Mouse (Mus musculus): Measurements from ENCODE around the gene Ttc13.

Gene Ttc13

DNA sequence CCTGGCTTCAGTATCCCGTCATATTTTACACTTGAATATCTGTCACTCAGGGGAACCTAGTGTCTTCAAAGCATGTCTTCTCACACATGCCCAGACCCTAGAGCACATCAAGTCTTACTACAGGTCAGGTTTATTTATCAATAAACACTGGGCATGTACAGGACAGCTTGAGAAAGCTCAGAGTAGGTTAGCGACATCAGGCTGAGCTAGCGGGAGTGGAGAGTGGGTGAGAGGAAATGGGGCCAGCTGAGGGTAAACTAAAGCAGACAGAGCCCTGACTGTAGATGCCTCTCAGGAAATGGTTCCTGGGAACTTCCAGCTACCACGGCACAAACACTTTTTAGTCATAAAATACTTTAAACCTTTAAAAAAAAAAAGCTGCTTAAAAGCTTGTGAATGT lies 18.3 kb downstream of the Ttc13 start:
- DNase-seq (ENCODE audit: low spot score), result no peak

GRCm38 (mm10) chr8:124702183-124702582 lies 19.6 kb downstream of the Ttc13 start:
- no peak for DNase-seq (ENCODE audit: low spot score)

GRCm38 (mm10) chr8:124701023-124701422 lies 20.8 kb downstream of the Ttc13 start:
- DNase-seq (ENCODE audit: low spot score), result no peak

GRCm38 (mm10) chr8:124700271-124700670 lies 21.5 kb downstream of the Ttc13 start:
- no peak for DNase-seq (ENCODE audit: low spot score)

DNA sequence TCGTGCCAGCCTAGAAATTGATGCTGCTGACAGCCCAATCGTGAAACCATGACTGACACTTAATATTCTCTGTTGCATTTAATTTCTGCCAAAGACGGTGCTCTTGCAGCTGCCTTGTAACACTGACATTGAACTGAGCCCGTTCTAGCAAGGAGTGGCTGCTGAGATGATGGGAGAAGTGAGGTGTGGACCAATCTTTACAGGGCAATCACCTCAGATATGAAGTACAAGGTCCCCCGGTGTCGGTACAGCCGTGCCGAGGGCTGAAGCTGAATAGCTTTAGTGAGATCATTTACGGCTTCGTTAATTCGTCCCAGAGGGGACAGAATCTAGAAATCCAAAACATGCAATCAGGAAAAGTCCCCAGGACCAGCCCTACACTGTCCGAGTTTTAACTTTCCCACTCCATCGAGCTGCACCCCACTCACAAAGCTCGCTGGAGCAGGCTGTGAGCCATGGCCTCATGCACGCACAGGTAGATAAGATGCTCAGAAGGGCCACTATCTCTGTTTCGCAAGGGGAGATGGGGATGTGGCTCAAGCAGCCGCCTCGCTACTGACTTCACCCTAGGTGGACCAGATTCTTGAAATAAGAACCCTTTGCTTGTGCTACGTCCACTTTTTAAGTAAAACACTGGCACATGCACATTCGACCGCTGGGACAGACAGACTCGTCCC lies 26.2 kb downstream of the Ttc13 start:
- no peak for DNase-seq (ENCODE audit: low spot score)

- no peak for DNase-seq (ENCODE audit: low spot score)
Measured at GRCm38 (mm10) chr8:124691706-124692105, 30.1 kb downstream of the Ttc13 start.

DNA sequence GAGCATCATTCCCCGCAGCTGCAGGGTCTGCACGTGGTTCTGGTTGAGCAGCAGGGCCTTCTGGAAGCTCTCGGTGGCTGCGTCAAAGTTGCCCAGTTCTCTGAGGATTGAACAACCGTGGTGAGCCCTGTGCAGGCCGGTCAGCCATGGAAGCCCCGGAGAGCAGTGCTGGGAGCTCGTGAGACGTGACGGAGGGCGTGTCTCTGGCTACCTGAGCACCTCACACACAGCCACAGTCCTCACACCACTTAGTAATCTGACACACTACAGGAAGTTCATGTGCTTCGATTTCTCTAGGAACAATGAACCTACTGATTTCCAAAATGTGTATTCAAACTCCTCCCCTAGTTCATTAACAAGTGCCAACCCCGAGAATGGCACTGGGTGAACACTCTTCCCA lies 32.9 kb downstream of the Ttc13 start:
- no peak for DNase-seq (ENCODE audit: low spot score)

GRCm38 (mm10) chr8:124682218-124682617 lies 39.6 kb downstream of the Ttc13 start:
- no peak for DNase-seq (ENCODE audit: low spot score)

- no peak for DNase-seq (ENCODE audit: low spot score)
Measured at GRCm38 (mm10) chr8:124681792-124682157, 40.0 kb downstream of the Ttc13 start.

GRCm38 (mm10) chr8:124681077-124681791 lies 40.5 kb downstream of the Ttc13 start:
- DNase-seq (ENCODE audit: low spot score), result no peak

- no peak for DNase-seq (ENCODE audit: low spot score)
Measured at GRCm38 (mm10) chr8:124678246-124678645, 43.5 kb downstream of the Ttc13 start.

GRCm38 (mm10) chr8:124677486-124677885 lies 44.3 kb downstream of the Ttc13 start:
- DNase-seq (ENCODE audit: low spot score), result peak; percentile 36

DNA sequence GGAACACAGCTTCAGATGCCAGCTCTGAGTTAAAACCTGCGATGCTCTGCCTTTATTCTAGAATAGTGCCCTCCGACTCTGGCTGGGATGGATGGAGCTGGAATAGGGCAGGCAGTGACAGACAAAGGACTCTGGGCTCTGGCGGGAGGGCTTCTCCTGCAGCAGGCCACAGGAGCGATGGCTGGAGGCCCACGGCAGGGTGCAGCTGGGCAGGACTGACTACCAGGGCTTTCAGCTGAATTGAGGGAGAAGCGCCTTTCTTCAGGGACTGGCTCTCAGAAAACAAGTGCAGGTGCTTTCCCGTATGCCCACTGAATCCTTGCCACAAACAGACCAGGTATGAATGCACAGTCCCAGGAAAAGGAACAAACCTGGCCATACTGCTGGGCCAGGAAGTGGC lies 44.7 kb downstream of the Ttc13 start:
- DNase-seq (ENCODE audit: low spot score), result no peak

DNA sequence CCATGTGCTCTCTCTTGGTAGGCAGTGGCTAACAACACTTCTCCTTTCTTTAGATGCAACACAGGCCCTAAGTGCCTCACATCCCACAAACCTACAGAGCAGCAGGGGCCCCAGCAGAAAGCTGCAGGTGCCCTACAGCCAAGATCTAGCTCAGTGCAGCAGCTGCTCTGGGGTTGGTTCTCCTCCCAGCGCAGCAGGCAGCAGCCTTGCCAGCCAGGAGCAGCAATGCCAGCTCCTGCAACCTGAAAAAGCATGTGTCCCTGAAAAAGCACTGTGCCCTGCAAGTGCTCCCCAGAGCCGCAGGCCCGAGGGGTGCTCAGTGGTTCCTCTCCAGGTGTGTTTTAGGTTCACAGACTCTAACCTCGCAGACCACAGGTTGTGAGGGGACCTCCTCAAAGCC lies 45.1 kb downstream of the Ttc13 start:
- no peak for DNase-seq (ENCODE audit: low spot score)

DNA sequence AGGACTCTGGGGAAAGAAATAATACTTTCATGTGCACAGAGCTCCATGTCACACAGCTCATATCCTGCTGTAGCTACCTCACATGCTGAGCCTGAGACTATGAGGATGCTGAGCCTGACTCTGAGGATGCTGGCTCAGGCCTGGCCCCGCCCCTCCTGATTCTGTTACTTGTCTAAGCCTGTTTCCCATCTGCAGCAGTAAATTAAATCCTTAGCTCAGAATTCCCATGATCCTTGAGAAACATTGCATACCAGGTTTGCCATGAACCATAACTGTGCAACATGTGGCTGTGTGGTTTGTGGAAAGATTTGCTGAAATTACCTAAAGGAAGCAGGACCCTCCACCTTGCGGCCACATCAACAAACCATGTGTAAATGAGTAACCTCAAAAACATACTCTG lies 49.4 kb downstream of the Ttc13 start:
- DNase-seq (ENCODE audit: low spot score), result no peak

DNA sequence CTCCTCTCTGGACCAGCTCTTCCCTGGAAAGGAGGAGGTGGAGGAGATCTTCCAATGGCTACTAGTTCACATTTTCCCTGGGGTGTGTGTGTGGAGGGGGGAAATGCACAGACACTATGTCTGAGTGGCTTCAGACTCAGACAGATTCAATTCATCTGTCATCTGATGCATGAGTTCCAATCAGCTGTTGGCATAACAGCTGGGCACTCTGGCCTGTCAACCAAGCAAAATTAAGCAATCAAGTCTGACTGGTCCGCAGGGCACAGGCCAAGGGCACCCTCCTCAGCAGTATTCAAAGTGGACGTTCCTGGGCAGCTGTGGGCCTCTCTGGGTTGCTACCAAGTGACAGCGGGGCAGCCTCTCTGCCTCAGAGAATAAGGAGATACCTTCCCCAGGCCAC lies 53.0 kb downstream of the Ttc13 start:
- no peak for DNase-seq (ENCODE audit: low spot score)

DNA sequence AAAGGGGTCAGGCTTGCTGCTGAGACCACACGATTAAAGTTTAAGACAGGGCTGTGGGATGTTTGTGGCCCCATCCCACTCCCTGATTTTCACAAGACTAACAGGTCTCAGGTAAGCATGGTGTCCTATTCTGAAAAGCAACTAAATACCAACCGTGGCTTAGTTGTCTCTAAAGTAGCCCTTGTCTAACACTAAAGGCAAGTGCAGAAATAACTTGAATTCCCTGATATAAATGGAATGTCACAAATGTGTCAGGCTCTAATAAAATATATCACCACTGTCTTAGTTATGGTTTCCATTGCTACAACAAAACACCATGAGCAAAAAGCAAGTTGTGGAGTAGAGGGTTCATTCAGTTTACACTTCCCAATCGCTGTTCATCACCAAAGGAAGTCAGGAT lies 57.4 kb downstream of the Ttc13 start:
- DNase-seq (ENCODE audit: low spot score), result no peak

- DNase-seq (ENCODE audit: low spot score), result no peak
Measured at GRCm38 (mm10) chr8:124663874-124664230, 57.9 kb downstream of the Ttc13 start.

GRCm38 (mm10) chr8:124663112-124663873 lies 58.5 kb downstream of the Ttc13 start, which contains the start of gene 2310022B05Rik:
TSS of gene 2310022B05Rik (minus strand) at chr8:124663369.
- DNase-seq (ENCODE audit: low spot score), result peak; percentile 77

DNA sequence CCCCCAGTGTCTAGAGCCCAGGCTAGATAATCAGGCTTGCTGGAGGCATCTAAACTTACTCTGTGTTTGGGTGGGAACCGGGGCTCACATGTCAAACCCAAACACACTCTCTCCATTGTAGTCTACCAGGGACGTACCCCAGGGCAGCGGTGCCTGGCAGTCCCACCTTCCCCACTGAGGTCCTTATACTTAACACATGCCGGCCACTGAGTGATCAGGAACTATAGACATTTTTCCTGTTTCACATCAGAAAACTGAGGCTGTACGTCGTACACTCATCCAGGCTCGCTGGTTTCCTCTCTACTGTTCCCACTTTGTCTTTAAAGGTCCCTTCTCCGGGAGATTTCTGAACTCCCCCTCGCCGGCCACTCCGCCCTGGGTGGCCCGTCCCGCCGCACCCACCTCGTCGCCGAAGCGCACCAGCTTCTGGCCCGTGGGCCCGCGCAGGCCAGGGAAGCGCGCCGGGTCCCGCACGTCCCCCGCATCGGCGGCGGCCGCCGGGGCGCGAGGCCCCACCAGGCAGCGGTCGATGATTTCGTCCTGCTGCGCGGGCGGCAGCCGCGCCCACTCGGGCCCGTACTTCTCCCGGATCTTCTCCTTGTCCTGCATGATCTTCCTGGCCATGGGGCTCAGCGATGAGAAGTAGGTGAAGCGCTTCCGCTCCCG lies 59.2 kb downstream of the Ttc13 start:
- peak; percentile 26 for DNase-seq (ENCODE audit: low spot score)

DNA sequence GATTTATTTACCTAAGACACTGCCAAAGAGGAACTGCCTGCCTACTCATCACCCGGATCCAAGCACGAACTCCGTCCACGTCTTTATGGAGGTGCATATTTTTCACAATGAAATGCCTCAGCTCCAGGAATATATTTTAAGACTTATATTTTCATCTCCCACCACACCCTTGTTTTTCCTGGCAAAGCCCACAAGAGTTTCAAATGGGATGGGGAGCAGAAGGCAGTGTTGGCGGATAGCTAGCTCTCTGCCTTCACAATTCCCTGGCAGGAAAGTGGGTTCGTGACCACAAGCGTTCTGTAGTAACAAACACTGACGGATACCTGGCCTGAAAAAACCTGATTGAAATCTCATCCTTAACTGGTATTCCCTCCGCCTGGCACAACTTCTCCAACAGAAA lies 60.0 kb downstream of the Ttc13 start:
- DNase-seq (ENCODE audit: low spot score), result no peak

DNA sequence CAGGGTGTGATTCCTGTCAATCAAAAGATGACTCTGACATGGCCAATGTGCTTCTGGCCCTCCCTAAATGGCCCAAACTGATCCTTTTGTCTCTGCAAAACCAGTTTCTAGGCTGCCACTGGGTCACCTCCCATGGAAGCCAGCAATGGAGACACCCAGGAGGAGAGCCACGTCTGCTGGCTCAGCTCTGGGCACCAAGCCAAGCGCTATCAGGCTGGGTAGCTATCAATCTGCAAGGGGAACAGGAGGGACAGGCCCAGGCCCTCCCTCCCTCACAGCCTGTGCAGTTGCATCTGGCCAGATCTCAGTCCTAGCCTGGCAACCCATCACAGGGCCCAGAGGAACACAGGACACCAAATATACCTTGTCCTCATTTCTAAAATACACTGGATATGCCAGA lies 63.4 kb downstream of the Ttc13 start:
- DNase-seq (ENCODE audit: low spot score), result peak; percentile 79

DNA sequence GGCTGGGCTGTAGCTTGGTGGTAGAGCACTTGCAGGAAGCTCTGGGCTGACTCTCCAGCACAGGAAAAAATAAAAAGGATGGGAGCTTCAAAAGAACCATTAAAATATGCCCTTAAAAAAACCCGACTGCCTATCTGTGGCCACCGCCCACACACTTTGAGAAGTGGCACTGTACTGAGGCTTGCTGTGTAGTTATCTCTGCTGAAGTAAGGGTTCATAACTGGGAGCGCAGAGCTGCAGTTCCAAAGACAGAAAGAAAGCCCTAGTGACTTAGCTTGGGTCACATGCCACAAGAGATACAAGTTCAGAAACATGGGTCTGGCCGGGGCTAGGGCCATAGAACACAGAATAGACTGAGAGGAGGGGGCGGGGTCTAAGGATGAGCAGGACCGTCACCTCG lies 63.8 kb downstream of the Ttc13 start:
- DNase-seq (ENCODE audit: low spot score), result peak; percentile 75

Data from c-Kit-positive CD71-positive TER-119-positive erythroid progenitor cells, embryonic 14.5 days (primary cell).